In genomic region chr7:79576659-79577058, GRCm38 (mm10) we compare ENCODE assay signal across 10 mouse cellular contexts. TPM values are rescaled to one million over a fixed set of nuclear protein-coding genes. Genes with fewer than 3 reads are reported as not detected.
A peak's percentile ranks its signal among the peaks of the same experiment; 100 is the strongest.
DNase-seq lines count a peak whose midpoint lies in the region; ATAC-seq and TF ChIP-seq lines count a peak whose summit lies in the region.
"Had no signal": no experiment of that assay in that cellular context is flagged by ENCODE, and none has a peak within 500 bp of the region (broad histone marks: within the 10 kb centered on the region; RNA-seq: fewer than 3 reads in every experiment).

No protein-coding gene starts in this region.

- TF ChIP-seq CTCF in lung, postnatal 0 days (IDR thresholded peaks at IDR 0.05) = peak; percentile 66

- H3K9ac ChIP-seq in hindbrain, embryonic 13.5 days = no peak overlapping the region
- H3K9ac ChIP-seq in lung, postnatal 0 days (replicated peaks; ENCODE audit: low read depth) = no peak overlapping the region
- H3K9ac ChIP-seq: heart, embryonic 13.5 days had no signal

- no peak overlapping the region for H3K4me3 ChIP-seq in embryonic facial prominence, embryonic 10.5 days
- no peak overlapping the region for H3K4me3 ChIP-seq in hindbrain, embryonic 13.5 days
- H3K4me3 ChIP-seq in lung, postnatal 0 days (ENCODE audit: low read depth, low read length) = no peak overlapping the region
- H3K4me3 ChIP-seq: heart, embryonic 13.5 days; myocyte had no signal

- ATAC-seq in hindbrain, embryonic 13.5 days (ENCODE audit: low FRiP score) = no peak
- ATAC-seq in lung, postnatal 0 days = no peak
- ATAC-seq in erythroid progenitor cell, adult 5-6 weeks (replicated peaks; ENCODE audit: low FRiP score, poor library complexity, severe bottlenecking) = no peak

- WGBS in embryonic facial prominence, embryonic 10.5 days = 3% methylated on average over 5 of the region's 5 CpGs
- 6% methylated on average over 5 of the region's 5 CpGs for WGBS in hindbrain, embryonic 13.5 days
- 7% methylated on average over 5 of the region's 5 CpGs for WGBS in lung, postnatal 0 days

- H3K27ac ChIP-seq in embryonic facial prominence, embryonic 10.5 days (replicated peaks) = no peak overlapping the region
- H3K27ac ChIP-seq in hindbrain, embryonic 13.5 days = peak overlapping the region; percentile 94
- H3K27ac ChIP-seq in lung, postnatal 0 days (ENCODE audit: low read length) = no peak overlapping the region
- H3K27ac ChIP-seq: heart, embryonic 13.5 days had no signal

- peak; percentile 23 for DNase-seq in urinary bladder, postnatal 14 days (ENCODE audit: low spot score)
- DNase-seq in urinary bladder, postnatal 10 days (ENCODE audit: low spot score) = no peak
- DNase-seq in adrenal gland, postnatal 14 days = peak; percentile 75
- DNase-seq in embryonic facial prominence, embryonic 10.5 days (ENCODE audit: low spot score) = peak; percentile 67
- DNase-seq in lung, postnatal 0 days (ENCODE audit: low spot score) = peak; percentile 33
- peak; percentile 57 for DNase-seq in right cerebral cortex, postnatal 14 days

- peaks cover 42% of the 10 kb centered on the region for H3K4me1 ChIP-seq in embryonic facial prominence, embryonic 10.5 days
- peaks cover 60% of the 10 kb centered on the region for H3K4me1 ChIP-seq in hindbrain, embryonic 13.5 days (replicated peaks)
- no peaks in the 10 kb centered on the region for H3K4me1 ChIP-seq in lung, postnatal 0 days (ENCODE audit: insufficient read depth, low read depth, low read length)

- TF ChIP-seq EP300 in lung, postnatal 0 days (IDR thresholded peaks at IDR 0.05) = no peak

- H3K4me2 ChIP-seq in hindbrain, embryonic 13.5 days = no peak overlapping the region
- no peak overlapping the region for H3K4me2 ChIP-seq in lung, postnatal 0 days (replicated peaks; ENCODE audit: low read depth, low read length)
- H3K4me2 ChIP-seq: heart, embryonic 13.5 days had no signal

- no peaks in the 10 kb centered on the region for H3K9me3 ChIP-seq in embryonic facial prominence, embryonic 10.5 days
- H3K9me3 ChIP-seq in hindbrain, embryonic 13.5 days = no peaks in the 10 kb centered on the region
- no peaks in the 10 kb centered on the region for H3K9me3 ChIP-seq in lung, postnatal 0 days (ENCODE audit: low read length)
- H3K9me3 ChIP-seq: heart, embryonic 13.5 days had no signal

- peaks cover 100% of the 10 kb centered on the region for H3K27me3 ChIP-seq in embryonic facial prominence, embryonic 10.5 days (replicated peaks; ENCODE audit: low read depth, poor library complexity, severe bottlenecking)
- H3K27me3 ChIP-seq in hindbrain, embryonic 13.5 days = peaks cover 35% of the 10 kb centered on the region
- H3K27me3 ChIP-seq in lung, postnatal 0 days (replicated peaks; ENCODE audit: insufficient read depth, low read length) = 0 out of 2 replicates have a peak, but pooled peaks cover 2% of the 10 kb centered on the region

- H3K36me3 ChIP-seq in embryonic facial prominence, embryonic 10.5 days (replicated peaks) = no peaks in the 10 kb centered on the region
- no peaks in the 10 kb centered on the region for H3K36me3 ChIP-seq in hindbrain, embryonic 13.5 days
- H3K36me3 ChIP-seq in lung, postnatal 0 days (ENCODE audit: insufficient read depth, low read length) = no peaks in the 10 kb centered on the region
- H3K36me3 ChIP-seq: heart, embryonic 13.5 days had no signal

RNA-seq across cellular contexts. Expression of gene Rhcg, which starts 40.8 kb away (rescaled TPM):
- 1.9 and 2.4 TPM in 2 replicates for total RNA-seq in adrenal gland, postnatal 14 days (2021)
- 0.51 TPM in 1 of 2 replicates, not detected in the other for polyA plus RNA-seq in embryonic facial prominence, embryonic 10.5 days (2016; fragmentation: Nextera tagmentation; extraction: Ambion mirVana)
- polyA plus RNA-seq in hindbrain, embryonic 13.5 days (2015; fragmentation: Nextera tagmentation; extraction: Ambion mirVana) = 4.8 and 5.2 TPM in 2 replicates
- polyA plus RNA-seq in lung, postnatal 0 days (2015; fragmentation: Nextera tagmentation; extraction: Ambion mirVana) = 0.05 TPM in 1 of 2 replicates, not detected in the other
- not detected in 2 replicates for total RNA-seq in erythroid progenitor cell, adult 5-6 weeks (2015; ENCODE audit: low replicate concordance)
- not detected in 2 replicates for total RNA-seq in erythroid progenitor cell, adult 5-6 weeks (2017; ENCODE audit: low replicate concordance)
- polyA plus RNA-seq: heart, embryonic 13.5 days; myocyte had no signal
